Mouse (Mus musculus) embryonic facial prominence, embryonic 11.5 days (tissue): ENCODE data around the gene Arpp21. TPM values are rescaled to one million over a fixed set of nuclear protein-coding genes. Genes with fewer than 3 reads are reported as not detected.
A peak's percentile ranks its signal among the peaks of the same experiment; 100 is the strongest.

Source experiments
- ATAC-seq: fragments of 200-750 bp; cut with Nextera tagmentation; replicated peaks from 2 replicates; pipeline ENCODE4 v1.8.0; 2017; ENCODE audit warnings: low read depth; ENCODE audit not compliant: insufficient number of reproducible peaks, low FRiP score, low TSS enrichment
- DNase-seq: peaks from one replicate; pipeline ENCODE4 v3.0.0-alpha.2; 2015; ENCODE audit warnings: low spot score
- H3K27ac ChIP-seq: fragments of 300-500 bp; sonication (generic); replicated peaks from 2 replicates; pipeline ENCODE4 v1.5.1; 2014; ENCODE audit warnings: mild to moderate bottlenecking, low read depth, low read length, control low read depth
- H3K27me3 ChIP-seq: fragments of 300-500 bp; sonication (generic); 2 replicates; pipeline ENCODE4 v1.6.1; 2014; ENCODE audit warnings: mild to moderate bottlenecking, low read length, moderate library complexity, mixed read lengths; ENCODE audit not compliant: control insufficient read depth, insufficient read depth
- H3K36me3 ChIP-seq: fragments of 300-500 bp; sonication (generic); replicated peaks from 2 replicates; pipeline ENCODE4 v1.6.1; 2014; ENCODE audit warnings: low read depth, mild to moderate bottlenecking, low read length, moderate library complexity, mixed read lengths; ENCODE audit not compliant: control insufficient read depth, insufficient read depth
- H3K4me1 ChIP-seq: fragments of 300-500 bp; sonication (generic); 2 replicates; pipeline ENCODE4 v1.6.1; 2014; ENCODE audit warnings: low read length, mixed read lengths; ENCODE audit not compliant: control insufficient read depth, insufficient read depth
- H3K4me2 ChIP-seq: fragments of 300-500 bp; sonication (generic); 2 replicates; pipeline ENCODE4 v1.6.1; 2014; ENCODE audit warnings: low read depth, mild to moderate bottlenecking, control low read depth, low read length, moderate library complexity
- H3K4me3 ChIP-seq: fragments of 300-500 bp; sonication (generic); 2 replicates; pipeline ENCODE4 v1.5.1; 2014; ENCODE audit warnings: low read depth, low read length, control low read depth
- H3K9ac ChIP-seq: fragments of 300-500 bp; sonication (generic); replicated peaks from 2 replicates; pipeline ENCODE4 v1.6.1; 2014; ENCODE audit warnings: mild to moderate bottlenecking, control low read depth, low read length
- H3K9me3 ChIP-seq: fragments of 300-500 bp; sonication (generic); replicated peaks from 2 replicates; pipeline ENCODE4 v1.6.1; 2016; ENCODE audit warnings: mild to moderate bottlenecking, low read length, inconsistent platforms, mixed read lengths; ENCODE audit not compliant: control insufficient read depth
- WGBS: fragments of 180-500 bp; shearing (Covaris S2); extraction: QIAGEN DNeasy Blood & Tissue Kit; methylation state at CpG from one replicate; pipeline ENCODE4 v1.1.7; 2014; 5-methylcytosine and 5-hydroxymethylcytosine counted together
- polyA plus RNA-seq: library from polyadenylated mRNA; unstranded; fragments of >200 nt; fragmentation: Nextera tagmentation; extraction: Ambion mirVana; gene quantifications from 2 replicates; pipeline ENCODE4 v1.2.1, GENCODE M21; 2014

Gene Arpp21
- polyA plus RNA-seq, 1 experiment from 2014 or later = 3.1 TPM

DNA sequence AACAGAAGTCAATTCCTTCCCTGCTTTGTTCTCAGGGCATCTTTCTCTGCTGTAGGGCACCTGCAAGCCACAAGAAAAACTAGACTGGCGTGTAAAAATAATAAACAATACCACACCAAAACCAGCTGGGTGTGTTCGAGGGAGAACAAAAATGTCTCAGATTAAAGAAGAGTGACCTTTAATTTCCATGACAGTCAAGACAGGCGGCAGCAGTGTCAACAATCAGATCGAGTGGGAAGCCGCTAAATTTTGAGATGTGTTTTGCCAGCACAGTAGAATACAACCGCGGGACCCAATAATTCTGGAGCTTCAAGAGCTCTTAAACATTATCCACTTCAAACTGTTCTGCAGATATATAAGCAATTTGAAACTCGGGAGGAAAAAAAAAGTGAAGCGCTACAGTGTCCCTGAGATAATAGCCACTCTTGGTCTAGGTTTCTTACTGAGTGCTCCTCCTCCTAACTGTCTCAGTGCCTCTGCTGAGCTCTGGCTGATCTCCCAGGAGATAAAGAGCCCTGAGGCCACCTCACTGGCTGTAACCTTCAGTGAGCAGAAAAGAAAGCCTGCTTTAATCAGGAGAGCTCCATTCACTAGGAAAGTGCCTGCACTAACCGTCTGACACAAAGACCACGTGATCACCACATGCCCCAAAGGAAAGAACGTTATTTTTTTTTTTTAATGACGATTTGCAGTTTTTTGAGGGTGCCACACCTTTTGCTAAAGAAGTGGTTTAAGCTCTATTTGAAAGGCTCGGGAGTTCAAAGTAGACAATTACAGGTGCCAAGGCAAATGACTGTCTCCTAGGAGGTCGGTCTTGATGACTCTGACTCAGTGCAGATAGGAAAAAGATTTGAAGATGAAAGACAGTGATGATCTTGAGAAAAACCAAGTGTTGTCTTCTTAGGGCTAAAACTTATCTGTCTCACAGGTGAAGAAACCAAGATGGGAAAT lies 61.1 kb downstream of the Arpp21 start:
- peak; percentile 51 for DNase-seq
- 16% methylated on average over 15 of the region's 15 CpGs for WGBS
- Histone ChIP-seq H3K4me2 (no peak overlapping the region), H3K4me3 (no peak overlapping the region), H3K9me3 (no peaks in the 10 kb centered on the region), H3K9ac (no peak overlapping the region), H3K36me3 (no peaks in the 10 kb centered on the region), H3K27ac (no peak overlapping the region), H3K4me1 (no peaks in the 10 kb centered on the region), H3K27me3 (no peaks in the 10 kb centered on the region)
- peak; percentile 67; the same call in 1 of the 2 replicates for ATAC-seq

DNA sequence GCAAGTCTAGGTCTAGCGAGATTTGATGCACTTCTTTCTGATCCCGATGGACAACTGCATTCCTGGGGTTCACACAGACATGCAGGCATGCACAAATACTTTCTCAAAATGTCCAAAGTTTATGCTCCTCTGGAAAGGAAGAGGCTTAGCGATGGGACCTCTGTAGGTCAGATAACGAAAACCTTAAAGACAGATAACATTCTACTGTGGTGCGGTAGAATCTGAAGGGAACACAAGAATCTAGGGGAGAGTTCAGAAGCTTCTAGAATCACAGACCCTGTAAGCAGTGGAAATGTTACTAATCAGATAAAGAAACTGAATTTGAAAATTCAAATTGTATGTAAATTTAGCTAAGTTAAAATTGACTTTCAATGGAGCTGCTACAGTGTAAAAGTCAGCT lies 62.0 kb downstream of the Arpp21 start:
- Histone ChIP-seq H3K9ac (no peak overlapping the region), H3K9me3 (no peaks in the 10 kb centered on the region), H3K4me2 (no peak overlapping the region), H3K36me3 (no peaks in the 10 kb centered on the region), H3K27me3 (no peaks in the 10 kb centered on the region), H3K4me3 (no peak overlapping the region), H3K27ac (no peak overlapping the region), H3K4me1 (no peaks in the 10 kb centered on the region)
- DNase-seq (no peak), ATAC-seq (no peak)
- 79% methylated on average over 5 of the region's 5 CpGs for WGBS

DNA sequence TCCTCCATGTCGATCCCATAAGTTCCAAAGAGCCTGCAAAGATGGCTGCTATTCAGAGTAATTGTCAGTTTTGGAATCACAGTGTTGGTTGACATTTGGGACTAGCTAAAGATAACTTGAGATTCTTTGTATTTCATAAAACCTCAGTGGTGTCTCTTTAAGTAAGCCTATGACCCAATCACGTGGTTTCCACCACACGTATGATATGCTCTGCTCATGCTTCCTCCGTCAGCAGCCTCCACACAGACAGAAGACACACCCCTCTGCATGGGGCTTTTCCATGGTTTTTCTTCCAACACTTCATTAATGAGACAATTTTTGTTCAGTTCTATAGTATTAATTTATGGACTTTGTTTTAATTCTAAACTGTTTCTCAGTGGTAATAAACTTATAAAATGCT lies 71.1 kb downstream of the Arpp21 start:
- Histone ChIP-seq H3K9ac (no peak overlapping the region), H3K4me1 (no peaks in the 10 kb centered on the region), H3K4me2 (no peak overlapping the region), H3K9me3 (no peaks in the 10 kb centered on the region), H3K36me3 (no peaks in the 10 kb centered on the region), H3K27me3 (no peaks in the 10 kb centered on the region), H3K4me3 (no peak overlapping the region), H3K27ac (no peak overlapping the region)
- WGBS = 88% methylated on average over 4 of the region's 4 CpGs
- no peak for DNase-seq
- ATAC-seq = no peak

DNA sequence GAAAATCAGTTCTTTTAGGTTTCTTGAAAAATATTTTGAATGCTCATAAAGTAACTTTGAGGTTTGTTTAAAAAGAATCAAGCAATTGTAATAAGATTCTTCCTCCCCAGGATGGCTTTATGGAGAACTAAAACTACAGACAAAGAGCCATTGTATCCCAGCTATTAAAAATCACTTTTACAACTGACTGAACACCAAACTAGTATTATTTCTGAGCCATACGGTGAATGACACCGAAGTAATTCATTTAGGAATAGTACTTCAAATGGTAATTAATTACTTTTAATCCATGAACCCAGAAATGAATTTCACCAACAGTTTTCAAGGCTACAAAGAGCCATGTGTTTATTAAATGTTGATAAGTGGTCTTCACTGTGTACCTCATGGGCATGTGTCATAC lies 74.8 kb downstream of the Arpp21 start:
- H3K4me1 ChIP-seq = no peaks in the 10 kb centered on the region
- no peak for ATAC-seq
- no peaks in the 10 kb centered on the region for H3K9me3 ChIP-seq
- H3K9ac ChIP-seq = no peak overlapping the region
- H3K36me3 ChIP-seq = no peaks in the 10 kb centered on the region
- no peaks in the 10 kb centered on the region for H3K27me3 ChIP-seq
- no peak overlapping the region for H3K4me2 ChIP-seq
- 71% methylated on average over 2 of the region's 2 CpGs for WGBS
- no peak overlapping the region for H3K4me3 ChIP-seq
- H3K27ac ChIP-seq = no peak overlapping the region
- DNase-seq = no peak

DNA sequence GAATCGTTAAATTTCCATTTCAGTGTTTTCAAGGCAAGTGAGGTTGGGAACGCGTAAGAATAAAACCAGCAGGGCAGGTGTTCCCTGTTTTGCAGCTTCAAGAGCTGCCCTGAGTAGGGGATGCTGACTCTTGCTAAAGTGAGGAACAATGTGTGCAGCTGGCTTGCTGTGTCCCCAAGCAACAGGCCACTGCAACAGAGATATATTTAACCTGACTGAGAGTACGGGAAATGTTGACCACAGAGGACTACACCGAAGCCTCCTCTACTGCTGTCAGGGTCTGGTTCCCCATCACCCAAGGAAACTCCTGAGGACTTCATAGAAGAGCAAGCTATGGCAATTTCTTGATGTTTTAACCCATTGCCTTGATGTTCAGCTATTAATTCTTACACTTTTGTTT lies 81.8 kb downstream of the Arpp21 start:
- ATAC-seq (no peak), DNase-seq (no peak)
- Histone ChIP-seq H3K27me3 (no peaks in the 10 kb centered on the region), H3K4me1 (no peaks in the 10 kb centered on the region), H3K36me3 (no peaks in the 10 kb centered on the region), H3K9ac (no peak overlapping the region), H3K4me2 (no peak overlapping the region), H3K27ac (no peak overlapping the region), H3K4me3 (no peak overlapping the region), H3K9me3 (no peaks in the 10 kb centered on the region)
- WGBS = 91% methylated on average over 5 of the region's 5 CpGs

DNA sequence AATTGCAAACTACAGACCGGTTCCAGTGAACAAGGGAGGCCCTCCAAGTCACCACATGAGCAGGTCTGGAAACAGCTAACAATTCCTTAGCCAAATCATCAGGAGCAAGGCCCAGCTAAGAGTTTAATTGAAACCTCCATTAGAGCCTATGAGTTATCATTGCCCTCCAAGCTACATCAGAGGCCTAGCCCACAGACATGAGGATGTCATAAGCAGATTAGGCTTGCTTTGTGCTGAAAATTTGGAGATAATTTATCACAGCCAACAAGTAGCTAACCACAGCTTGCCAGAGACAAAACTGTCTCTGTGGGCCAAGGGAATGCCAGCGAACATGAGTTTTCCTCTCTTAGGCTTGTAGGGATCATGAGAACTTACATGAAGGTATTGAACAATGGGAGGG lies 83.0 kb downstream of the Arpp21 start:
- WGBS = 91% methylated on average over 2 of the region's 2 CpGs

DNA sequence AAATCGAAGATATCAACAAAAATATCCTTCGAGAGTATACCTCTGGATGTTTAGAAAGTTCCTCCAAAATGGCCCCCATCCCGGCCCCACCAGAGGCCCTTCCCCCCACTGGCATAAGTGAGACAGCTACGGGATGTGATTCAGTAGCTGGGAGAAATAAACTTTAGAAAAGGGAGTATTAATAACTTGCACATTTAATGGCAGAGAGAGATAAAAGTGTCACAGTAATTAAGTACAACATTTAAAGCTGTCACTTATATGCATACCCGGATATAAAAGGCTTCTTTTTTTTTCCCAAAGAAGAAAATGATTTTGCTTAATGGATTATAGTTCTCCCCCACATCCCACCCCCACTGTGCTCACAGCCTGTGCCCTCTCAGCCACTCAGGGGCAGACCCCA lies 84.6 kb downstream of the Arpp21 start:
- ATAC-seq = no peak

More for the DNA sequence above, 83.0 kb downstream of the Arpp21 start:
- Histone ChIP-seq H3K4me2 (no peak overlapping the region), H3K36me3 (no peaks in the 10 kb centered on the region), H3K4me1 (no peaks in the 10 kb centered on the region), H3K4me3 (no peak overlapping the region), H3K27me3 (no peaks in the 10 kb centered on the region), H3K27ac (no peak overlapping the region), H3K9ac (no peak overlapping the region), H3K9me3 (no peaks in the 10 kb centered on the region)
- DNase-seq = no peak
- ATAC-seq = no peak

DNA sequence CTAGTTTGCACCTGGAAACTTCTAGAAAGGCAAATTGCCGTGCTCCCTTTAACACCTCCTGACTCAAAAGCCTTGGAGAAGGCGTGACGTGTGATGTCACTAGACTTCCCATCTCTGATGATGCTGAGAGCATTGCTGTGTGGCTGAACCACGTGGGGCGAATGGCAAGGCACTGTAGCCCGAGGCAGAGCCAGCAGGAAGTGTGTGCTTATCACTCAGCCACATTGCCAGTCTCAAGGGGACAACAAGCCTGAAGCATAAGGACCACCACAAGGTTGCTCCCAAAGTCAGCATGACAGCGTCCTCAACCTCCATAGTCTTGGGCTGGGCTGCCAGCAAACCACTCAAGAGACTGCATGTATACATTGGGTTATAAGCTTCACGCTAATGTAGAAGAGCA lies 95.1 kb downstream of the Arpp21 start:
- ATAC-seq (no peak), DNase-seq (no peak)
- no peaks in the 10 kb centered on the region for H3K4me1 ChIP-seq
- no peak overlapping the region for H3K27ac ChIP-seq
- no peak overlapping the region for H3K4me2 ChIP-seq
- H3K27me3 ChIP-seq = no peaks in the 10 kb centered on the region
- H3K4me3 ChIP-seq = no peak overlapping the region
- WGBS = 84% methylated on average over 8 of the region's 8 CpGs
- no peaks in the 10 kb centered on the region for H3K9me3 ChIP-seq
- H3K9ac ChIP-seq = no peak overlapping the region
- H3K36me3 ChIP-seq = no peaks in the 10 kb centered on the region

More for the DNA sequence above, 84.6 kb downstream of the Arpp21 start:
- Histone ChIP-seq H3K36me3 (no peaks in the 10 kb centered on the region), H3K9ac (no peak overlapping the region), H3K27ac (no peak overlapping the region), H3K4me2 (no peak overlapping the region), H3K9me3 (no peaks in the 10 kb centered on the region), H3K27me3 (no peaks in the 10 kb centered on the region), H3K4me1 (no peaks in the 10 kb centered on the region), H3K4me3 (no peak overlapping the region)
- 81% methylated on average over 5 of the region's 5 CpGs for WGBS
- DNase-seq = no peak
